Mouse (Mus musculus): ENCODE results near the gene Fads2.

Fads2 gene

DNA sequence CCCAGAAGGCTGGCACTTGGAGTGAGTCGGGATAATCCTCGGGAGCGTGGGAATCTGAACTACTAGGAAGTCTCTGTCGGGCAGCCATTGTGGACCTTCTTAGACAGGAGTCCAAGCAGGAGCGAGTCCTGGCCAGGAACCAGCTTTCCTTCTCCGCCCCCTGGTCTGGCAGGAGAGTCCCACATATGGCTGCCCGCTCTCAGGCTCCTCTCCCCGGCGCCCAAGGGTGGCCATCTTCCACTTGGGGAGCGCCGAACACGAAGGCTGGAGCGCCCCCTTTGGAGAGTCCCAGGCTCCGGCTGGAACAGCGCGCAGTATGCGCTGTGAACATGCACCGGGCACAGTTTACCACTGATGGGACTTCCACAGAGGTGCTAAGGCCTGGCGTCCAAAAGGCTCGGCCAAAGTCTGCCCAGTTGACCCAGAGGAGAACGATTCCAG, 895 bp downstream of the Fads2 start:
- DNase-seq, result peak; percentile 87 to 88

DNA sequence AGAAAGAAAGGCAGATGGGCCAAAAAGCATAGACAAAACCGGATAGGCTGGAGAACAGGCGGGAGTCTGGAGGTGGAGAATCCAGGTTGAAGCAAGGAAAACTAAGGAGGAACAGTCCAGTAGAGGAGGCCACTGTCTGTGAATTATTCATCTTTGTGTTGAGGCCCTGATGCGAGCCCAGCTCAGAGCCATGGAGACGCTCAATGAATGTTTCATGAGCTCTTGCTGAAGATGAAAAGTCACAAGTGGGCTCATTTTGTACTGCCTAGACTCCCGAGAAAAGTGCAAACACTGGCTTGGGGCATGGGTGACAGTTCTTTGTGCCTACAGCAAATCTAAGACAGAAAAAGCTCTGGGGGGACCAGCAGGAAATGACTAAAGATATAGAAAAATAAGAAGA, 3.7 kb downstream of the Fads2 start:
- DNase-seq, result no peak

DNA sequence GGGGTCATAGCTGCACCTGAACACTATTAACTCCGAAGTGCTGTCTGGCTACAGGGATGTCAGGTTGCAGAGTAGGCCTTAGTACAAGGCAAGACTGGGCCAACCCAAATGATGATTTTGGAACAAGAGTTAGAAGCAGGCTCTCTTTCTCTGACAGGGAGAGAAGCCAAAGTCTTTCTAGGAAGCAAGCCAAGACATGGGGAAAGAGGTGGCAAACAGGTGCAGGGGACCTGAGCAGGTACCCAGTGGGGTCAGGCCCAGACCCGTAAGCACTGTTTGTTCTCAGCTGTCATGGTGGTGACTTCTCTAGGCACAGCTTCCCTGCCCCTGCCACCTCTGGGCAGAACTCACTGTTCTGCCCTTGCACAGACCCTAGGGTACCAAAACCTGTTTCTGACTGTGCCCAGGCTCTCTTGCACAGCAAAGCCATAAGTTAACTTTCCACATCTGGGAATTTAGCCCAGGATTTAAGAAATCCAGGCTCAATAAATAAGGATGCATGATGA, 5.1 kb downstream of the Fads2 start:
- no peak for DNase-seq

DNA sequence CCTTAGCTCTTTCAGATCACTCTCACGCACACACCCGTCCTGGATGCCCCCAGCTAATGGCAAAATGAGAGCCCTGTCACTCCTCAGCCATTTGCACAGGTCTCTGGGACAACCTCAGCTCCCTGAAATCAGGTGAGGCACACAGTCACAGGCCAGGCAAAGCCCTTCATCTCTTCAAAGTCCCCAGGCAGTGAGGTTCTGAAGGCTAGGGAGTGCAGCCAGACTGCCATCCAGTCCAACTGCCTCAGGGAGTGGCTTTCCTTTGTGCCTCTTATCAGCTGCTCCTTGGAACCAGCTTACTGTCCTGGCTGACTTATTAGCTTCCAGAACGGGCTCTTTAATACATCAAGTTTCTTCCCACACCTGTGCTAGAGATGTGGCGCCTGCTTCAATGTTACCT, 6.9 kb downstream of the Fads2 start:
- DNase-seq, result no peak

DNA sequence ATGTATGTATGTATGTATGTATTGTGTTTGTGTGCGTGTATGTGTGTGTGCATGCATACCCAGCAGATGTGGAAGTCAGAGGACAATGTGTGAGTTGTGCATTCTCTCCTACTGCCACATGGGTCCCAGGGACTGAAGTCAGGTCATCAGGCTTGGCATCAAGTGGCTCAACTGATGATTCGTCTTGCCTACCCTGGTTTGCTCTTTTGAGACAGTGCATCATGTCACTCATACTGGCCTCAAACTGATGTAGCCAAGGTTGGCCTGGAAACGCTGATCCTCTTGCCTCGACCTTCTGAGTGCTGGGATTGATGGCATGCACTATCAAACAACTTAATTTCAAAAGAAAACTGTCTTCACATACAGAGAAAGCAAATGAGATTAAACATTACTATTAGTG, 7.7 kb downstream of the Fads2 start:
- DNase-seq, result no peak

DNA sequence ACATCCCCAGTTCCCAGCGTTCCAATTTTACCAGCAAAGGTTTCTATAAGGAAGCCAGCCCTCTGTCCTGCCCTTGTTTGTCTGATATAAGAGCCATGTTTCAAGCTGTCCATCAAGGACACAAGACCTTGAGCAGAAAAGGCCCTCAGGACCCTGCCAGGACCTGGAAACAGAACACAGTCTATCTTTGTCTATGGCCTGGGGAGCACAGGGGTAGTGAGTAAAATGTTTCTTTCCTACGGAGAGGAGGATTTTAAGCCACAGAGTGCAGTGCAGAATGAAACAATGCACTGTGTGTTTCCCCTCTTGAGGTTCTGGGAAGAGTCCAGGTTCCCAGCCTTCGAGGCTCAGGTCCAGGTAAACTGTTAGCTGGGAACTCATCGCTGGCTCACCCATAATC, 14.6 kb downstream of the Fads2 start:
- DNase-seq, result no peak

DNA sequence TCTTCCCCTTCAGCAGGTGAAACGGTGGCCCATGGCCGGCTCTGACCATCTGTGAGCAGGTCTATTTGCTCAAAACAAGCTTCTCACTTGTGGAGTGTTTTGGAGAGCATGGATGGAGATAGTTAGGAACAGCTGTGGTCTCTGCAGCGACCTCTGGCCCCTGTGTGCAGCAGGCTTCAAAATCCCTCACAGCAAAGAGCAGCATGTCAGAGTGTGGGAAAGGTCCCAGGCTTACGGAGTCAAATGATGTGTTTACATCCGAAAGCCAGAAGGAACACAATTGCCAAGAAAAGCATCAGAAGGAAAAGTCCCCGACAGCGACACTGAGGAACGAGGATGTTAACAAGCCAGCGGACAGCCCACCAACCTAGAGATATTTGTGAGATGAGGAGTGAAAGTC, 16.1 kb downstream of the Fads2 start:
- no peak for DNase-seq

DNA sequence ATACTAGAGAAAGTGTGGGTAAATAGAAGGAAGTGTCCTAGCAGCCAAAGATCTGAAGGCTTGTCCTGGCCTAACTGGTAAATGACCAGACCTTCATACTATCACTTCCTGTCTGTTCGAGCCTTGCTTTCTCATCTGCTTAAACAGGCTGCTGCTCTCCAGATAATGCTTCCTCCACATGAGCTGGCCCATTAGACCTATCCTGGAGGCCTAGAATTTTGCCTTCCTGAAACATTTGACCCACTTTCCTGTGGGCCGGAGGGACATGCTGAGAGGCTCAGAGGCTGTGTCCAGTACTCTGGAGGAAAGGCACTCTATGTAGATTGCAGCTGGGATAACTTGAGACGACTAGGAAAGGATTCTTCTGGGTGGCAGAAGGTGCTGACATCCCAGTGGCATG, 19.4 kb downstream of the Fads2 start:
- DNase-seq, result no peak

DNA sequence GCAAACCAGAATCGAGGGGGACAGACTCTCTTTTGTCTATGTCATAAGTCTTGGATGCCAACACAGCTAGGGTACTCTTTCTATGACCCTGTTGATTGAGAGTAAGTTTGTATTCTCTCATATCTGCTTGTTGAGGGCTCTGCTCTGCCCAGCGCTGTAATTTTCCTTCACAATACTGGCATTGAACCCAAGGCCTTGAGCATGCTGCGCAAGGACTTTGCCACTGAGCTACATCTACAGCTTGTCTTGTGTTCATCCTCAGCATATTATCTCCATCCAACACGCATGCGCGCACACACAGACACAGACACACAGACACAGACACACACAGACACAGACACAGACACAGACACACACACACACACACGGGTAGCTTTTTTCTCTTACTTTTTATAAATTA, 21.2 kb downstream of the Fads2 start:
- DNase-seq, result no peak

DNA sequence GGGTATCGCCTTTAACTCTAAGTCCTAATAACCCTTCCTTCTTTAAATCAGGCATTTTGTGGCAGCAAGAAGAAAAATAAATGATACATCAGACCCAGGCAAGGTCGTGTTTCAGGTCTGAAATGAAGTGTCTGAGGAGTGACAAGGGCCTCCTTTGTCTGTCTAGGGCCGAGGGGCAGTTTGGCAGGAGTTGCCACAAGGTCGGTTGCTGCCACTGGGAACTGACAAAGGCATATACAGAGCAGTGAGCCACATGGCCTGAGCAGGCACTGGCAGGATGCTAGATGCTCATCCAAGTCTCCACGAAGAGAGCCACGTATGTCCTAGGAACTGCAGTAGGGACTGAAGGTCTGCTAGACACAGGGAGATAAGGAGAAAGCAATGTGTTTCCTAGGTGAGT, 23.2 kb downstream of the Fads2 start:
- DNase-seq, result no peak

DNA sequence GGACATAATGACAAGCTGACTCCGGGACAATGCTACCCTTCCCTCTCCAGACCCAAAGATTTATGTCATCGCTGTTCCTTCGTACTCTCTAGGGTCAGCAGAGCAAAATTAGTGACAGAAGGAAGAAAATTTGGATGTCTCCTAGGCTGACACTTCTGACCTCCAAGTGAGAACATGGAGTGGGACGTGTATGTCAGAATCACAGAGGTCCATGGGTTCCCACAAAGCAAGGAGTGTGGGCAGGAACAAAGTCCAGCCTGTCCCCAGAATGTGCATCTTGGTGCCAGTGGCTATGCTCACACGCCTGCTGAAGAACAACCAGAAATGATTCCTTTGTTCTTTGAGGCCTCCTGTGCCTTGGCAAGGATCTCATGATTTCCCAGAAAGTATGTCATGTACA, 28.4 kb downstream of the Fads2 start:
- DNase-seq, result no peak

DNA sequence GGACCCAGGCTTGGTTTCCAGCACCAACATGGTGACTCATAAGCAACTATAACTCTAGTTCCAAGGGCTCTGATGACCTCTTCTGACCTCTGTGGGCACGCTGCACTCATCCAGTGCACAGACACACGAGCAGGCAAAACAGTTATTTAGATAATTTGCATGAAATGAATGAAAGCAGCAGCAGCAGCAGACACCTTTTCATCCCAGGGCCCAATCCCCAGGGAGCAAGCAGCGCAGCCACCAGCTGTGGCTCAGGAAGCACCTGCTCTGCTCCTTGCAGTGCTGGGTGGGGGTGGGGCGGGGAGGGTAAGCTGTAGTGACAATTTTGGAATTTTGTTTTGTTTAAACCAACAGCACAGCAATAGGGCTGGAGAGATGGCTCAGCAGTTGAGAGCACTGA, 29.7 kb downstream of the Fads2 start:
- DNase-seq, result no peak

DNA sequence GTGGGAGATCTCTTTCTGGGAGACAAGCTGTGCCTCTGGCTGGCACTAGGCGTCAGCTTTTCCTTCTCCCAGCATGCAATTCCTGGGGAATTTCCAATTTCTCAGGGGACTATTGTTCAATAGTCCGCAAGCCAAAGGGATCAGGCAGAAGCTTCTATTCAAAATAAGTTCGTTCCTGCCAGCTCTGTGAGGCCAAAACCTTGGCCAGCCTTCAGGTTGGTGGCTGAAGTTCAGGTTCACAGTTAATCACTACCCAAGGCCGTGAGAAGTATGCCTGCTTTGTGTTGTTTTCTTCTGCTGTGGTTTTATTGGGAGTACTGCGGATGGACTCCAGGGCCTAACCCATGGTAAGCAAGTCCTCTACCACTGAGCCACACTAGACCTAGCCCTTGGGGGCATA, 30.4 kb downstream of the Fads2 start:
- peak; percentile 83 to 91 for DNase-seq

DNA sequence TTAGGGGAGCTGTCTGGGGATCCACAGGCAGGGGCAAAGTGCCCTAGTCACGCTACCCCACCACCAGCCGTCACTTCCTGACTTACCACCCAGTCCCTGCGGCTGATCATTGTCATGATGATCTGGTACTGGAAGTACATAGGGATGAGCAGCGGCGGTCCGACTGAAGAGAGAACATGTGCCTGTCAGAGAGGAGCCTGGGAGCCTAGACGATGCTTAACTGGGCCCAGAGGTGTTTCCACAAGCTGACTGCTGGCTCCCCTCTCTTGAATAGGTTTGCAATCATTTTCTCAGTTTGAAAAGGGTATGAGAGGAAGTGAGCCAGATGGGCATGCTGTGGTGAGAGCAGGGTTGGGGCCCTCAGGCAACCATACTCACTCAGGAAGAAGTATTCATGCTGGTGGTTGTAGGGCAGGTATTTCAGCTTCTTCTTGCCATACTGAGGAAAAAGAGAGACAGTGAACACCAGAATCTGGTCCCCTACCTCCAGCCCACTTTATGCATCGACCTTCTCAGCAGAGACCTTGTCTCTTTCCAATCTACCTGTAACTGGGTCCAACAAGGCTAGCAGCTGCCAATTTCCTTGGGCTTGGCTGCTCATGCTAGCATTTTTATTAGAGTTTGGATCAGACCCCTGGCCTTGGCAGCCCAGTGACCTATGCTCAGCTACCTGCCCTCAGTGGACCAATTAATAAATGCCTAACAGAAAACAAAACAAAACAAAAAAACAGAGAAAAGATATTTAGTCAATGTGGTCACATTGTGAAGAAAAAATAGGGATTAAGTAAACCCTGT, 31.2 kb downstream of the Fads2 start:
- peak; percentile 80 to 84 for DNase-seq

DNA sequence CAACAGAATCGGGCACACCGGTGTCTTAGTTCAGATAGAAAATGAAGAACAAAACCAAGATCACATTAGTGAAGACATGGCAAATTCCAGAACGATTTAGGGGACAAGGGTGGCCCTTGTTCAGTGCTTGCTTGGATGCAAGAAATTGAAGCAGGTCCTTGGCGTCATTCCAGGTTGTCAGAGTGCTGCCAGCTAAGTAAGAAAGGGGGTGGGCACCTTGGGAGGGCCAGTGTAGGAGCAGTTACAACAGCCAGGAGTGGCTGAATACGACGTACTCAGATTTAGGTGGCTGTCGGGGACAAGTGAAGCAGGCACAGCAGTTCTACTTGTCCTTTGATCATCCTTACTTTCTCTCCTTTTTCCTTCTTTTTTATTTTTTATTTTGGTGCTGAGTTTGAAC, 33.8 kb downstream of the Fads2 start:
- DNase-seq, result no peak

DNA sequence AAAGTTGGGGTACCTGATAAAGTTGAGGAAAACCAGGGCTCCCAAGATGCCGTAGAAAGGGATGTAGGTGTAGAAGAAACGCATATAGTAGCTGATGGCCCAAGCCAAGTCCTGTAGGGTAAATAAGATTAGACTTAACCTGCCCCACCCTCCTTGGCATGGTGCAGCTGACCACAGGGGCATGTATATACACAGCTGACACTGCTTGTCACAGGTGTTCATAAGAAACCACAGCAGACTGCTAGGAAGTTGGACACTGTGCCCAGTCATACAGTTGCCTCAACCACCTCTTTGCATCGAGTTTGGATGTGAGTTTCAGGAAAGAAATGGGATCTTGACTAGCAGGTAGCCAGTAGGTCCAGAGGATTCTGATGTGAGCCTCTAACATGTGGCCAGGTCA, 35.0 kb downstream of the Fads2 start:
- DNase-seq, result no peak

DNA sequence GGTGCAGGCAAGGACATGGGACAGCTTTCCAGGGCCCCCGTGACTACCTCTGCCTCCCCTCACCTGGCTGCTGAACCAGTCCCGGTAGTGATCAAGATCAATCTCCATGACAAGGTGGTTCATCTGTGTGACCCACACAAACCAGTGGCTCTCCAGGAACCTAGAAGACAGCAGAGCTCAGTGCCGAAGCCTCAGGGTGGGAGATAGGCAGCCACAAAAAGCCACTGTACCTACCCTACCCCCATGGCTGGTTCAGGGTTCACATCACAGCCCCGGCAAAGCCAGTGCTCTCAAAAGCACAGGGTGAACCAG, 35.4 kb downstream of the Fads2 start:
- no peak for DNase-seq

DNA sequence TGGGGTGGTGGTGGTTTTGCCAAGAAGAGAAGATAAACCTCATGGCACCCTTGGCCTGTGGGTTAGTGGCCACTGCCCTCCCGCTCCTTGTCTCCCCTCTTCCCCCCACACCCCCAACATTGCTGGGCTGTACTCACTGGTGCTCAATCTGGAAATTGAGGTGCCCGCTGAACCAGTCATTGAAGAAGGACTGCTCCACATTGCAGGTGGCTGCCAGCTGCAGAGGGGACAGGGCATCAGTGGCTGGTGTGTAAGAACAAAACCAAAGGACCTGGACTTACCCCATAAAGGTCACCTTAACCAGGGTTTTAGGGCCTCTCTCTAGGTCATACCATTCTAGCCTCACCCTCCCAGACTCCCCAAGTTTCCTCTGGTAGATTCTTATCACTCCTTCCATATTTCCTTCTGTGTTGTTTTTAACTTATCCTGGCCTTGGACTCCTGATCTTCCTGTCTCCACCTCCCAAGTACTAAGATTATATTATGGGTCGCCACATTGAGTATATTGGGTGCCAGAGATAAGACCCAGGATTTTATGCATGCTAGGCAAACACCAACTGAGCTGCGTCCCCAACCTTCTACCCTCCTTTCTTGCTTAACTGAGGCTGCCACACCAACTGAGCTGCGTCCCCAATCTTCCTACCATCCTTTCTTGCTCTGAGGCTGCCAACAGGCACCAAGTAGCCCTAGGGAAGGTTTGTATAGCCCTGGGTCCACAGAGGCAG, 35.9 kb downstream of the Fads2 start:
- no peak for DNase-seq

DNA sequence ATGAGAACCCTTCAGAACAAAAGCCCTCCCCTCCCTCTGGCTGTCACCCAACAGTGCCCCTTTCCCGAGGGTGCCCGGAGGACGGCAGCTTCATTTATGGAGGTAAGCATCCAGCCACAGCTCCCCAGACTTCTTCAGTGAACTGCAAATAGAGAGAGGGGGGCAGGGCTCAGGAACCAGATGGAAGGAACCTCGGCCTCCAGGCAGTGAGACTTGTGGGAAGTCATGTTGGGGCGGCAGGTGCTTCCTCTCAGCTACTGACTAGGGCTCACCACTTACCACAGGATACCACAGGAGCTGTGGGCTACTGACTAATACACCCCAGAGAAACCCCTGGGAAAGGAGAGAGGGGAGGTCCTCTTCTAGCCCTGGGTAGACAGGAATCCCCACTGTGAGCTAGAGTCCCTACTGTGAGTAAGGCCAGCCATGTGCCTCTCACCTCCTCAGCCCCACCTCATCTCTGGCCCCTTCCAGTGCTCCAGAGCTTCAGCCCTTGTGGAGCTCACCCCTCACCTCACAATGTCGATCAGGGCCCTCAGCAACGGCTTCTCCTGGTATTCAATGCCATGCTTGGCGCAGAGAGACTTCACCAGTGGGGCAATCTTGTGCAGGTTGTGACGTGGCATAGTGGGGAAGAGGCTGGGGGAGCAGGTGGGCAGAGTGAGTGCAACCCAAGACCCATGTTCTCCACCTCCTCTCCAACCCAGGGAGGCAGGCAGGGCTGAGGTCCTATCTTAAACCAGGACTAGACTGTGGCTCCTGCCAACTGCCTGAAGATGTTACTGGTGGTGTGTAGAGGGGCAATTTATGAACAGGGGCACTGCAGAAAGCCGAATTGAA, 37.2 kb downstream of the Fads2 start:
- DNase-seq, result no peak

DNA sequence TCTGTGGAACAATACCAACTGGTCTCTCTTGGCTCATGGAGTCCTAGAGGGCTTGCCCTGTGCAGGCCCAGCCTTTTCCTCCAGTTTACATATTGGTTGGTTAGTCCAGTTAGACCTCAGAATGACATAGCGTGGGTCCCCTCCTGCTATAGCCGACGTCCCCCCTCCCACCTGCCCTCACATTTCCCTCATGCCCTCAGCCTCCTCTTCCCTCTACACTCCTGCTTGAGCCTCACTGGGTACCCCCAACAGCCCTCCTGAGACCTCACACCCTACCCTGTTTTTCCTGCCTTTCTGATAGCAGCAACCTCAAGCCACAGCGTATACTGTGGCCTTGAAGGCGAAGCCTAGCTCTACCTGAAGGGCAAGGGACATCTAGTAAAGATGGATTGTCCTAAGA, 38.7 kb downstream of the Fads2 start:
- DNase-seq, result no peak

DNA sequence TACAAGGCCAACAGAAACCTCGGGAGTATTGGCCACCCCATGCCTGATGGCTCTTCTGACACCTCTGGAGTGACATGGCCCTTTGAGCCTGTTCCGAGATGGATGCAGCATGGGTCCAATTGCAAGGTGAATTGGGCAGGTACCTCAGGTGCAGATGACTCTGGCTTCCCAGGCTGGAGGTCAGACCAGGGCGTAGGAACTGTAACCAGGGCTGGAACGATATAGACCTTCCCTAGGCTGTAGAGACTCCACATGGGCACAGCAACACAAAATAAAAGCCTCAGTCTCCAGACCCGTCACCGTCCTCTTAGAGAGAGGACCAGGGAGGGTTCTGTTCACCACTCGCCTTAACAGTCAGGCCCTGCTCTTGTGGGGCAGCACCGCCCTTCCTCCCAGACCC, 39.3 kb downstream of the Fads2 start:
- DNase-seq, result no peak

DNA sequence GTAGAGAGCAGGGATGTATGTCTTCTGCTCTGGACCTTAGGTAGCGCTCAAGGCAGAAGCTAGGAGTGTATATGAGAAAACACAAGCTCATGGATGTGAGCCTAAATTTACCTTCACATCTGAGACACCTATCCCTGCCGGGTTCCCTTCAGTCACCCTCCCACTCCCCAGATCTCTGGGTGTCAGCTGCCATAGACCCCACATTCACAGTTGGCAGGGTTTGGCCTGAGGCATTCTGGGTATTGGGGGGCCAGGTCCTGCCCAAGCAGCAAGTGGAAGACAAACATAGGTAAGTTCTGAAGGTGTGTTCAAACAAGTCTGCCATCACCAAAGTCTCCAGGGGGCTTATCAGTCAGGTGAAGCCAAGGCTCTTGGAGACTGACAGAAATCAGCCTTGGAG, 39.9 kb downstream of the Fads2 start:
- DNase-seq, result no peak

DNA sequence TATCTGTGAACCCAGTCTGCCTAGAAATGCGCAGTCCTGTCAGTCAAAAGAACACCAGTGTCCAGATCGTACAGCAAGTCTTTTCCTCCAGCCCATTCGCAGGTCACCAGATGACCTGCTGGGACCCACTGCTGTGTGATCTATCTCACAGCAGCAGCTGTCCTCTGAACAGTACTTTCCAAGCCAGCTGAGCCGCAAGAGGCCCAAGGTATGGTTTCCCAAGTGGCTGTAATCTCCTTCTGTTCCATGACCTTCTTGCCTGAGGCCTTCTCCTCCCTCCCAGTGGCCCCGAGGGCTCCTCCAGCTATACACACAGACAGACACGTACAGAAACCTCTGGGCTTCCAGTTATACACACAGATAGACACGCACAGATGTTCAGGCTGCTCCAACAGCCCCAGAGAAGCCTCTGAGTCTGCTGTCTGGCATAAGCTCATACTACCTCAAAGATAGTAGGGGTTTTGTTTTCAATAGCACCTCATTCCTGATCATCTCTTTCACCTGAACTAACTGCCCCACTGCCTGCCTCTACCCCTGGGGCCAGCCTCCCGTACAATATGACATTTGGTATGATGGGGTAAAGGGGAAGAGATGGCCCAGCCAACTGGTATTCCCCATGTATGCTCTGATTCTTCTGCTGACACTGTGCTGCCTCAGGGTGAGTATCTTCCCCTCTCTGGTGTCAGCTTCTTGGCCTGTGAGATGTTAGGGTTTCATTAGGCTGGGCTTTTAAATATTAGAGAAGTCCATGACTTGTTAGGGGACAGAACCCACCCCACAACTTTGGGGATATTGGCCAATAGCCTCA, 40.6 kb downstream of the Fads2 start:
- DNase-seq, result no peak

Measured in kidney, adult 8-10 months (tissue).